Mouse (Mus musculus) olfactory bulb, adult 2 months (tissue): ENCODE measurements around the gene Usp4. TPM values are rescaled to one million over a fixed set of nuclear protein-coding genes. Genes with fewer than 3 reads are reported as not detected.
"Not testable (repeated sequence)": the region's sequence is repeated elsewhere in the genome, so short reads cannot be mapped to it uniquely, and the experiment has no call there.

Experiments used
- H3K27ac ChIP-seq: fragments of 200-500 bp; 2 replicates; pipeline ENCODE4 v1.5.1; 2012; ENCODE audit warnings: low read depth, low read length; ENCODE audit not compliant: insufficient read depth
- H3K4me1 ChIP-seq: fragments of 200-500 bp; 2 replicates; pipeline ENCODE4 v1.6.1; 2012; ENCODE audit warnings: low read length; ENCODE audit not compliant: control insufficient read depth, insufficient read depth
- H3K4me3 ChIP-seq: fragments of 200-500 bp; 2 replicates; pipeline ENCODE4 v1.5.1; 2012; ENCODE audit warnings: mild to moderate bottlenecking, low read depth, low read length, moderate library complexity; ENCODE audit not compliant: insufficient read depth
- CTCF ChIP-seq: fragments of 200-500 bp; IDR thresholded peaks from 2 replicates; pipeline ENCODE4 v1.5.1; 2012; ENCODE audit warnings: low read depth, mild to moderate bottlenecking, low read length, moderate library complexity; ENCODE audit not compliant: insufficient read depth
- POLR2A ChIP-seq: fragments of 200-500 bp; IDR thresholded peaks from 2 replicates; pipeline ENCODE4 v1.6.1; 2012; ENCODE audit warnings: mild to moderate bottlenecking, low read depth, low read length, moderate library complexity; ENCODE audit not compliant: insufficient read depth
- WGBS: fragments of 180-500 bp; shearing (Covaris S2); methylation state at CpG from one replicate; pipeline ENCODE4 v1.1.7; 2018; 5-methylcytosine and 5-hydroxymethylcytosine counted together
- polyA plus RNA-seq: library from polyadenylated mRNA; stranded (reverse); fragments of >200 nt; gene quantifications from 2 replicates; pipeline ENCODE4 v1.2.4, GENCODE M21; 2012; ENCODE audit warnings: low replicate concordance; ENCODE audit not compliant: missing spikeins, insufficient read depth, insufficient read length

Gene Usp4
- polyA plus RNA-seq, 1 experiment = not detected

DNA sequence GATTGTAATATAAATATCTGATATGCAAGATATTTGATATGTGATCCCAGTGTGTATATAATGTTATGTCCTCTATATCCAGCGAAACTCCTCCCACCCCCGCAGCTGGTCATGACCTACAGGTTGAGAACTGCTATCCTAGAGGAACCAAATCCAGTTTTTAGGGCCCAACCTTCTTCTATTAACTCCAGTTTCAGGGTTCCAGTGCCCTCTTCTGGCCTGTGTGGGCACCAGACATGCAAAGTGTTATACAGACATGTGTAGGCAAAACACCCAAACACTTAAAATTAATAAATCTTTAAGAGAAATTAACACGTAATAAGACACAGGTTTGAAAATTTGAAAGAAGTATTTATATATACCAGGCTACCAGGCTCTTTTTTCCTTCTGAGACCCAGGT is 30.1 kb upstream of the Usp4 start:
- no peaks in the 10 kb centered on the region for H3K4me1 ChIP-seq
- H3K27ac ChIP-seq = no peak overlapping the region
- H3K4me3 ChIP-seq = no peak overlapping the region
- 92% methylated on average over 3 of the region's 3 CpGs for WGBS
- no peak for TF ChIP-seq CTCF
- TF ChIP-seq POLR2A = no peak

DNA sequence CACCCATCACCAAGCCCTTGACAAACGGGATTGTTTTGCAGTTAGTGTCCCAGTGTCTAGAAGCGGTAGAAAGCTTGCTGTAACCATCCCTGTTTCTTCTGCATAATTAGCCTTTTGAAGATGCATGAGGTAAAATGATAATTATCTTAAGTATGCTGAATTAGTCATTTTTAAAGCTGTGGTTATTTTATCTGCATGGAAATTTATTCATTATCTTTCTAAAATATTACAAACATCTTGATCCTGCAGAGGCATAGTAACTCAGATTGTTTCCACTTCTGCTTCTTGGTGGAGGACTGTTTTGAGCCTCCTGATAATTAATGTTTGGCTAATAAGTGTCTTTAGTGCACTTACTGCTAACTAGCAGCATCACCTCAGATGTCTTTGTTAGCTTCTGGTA is 29.2 kb upstream of the Usp4 start:
- 18% methylated on average over 2 of the region's 2 CpGs for WGBS
- no peaks in the 10 kb centered on the region for H3K4me1 ChIP-seq
- H3K4me3 ChIP-seq = no peak overlapping the region
- TF ChIP-seq CTCF = no peak
- no peak for TF ChIP-seq POLR2A
- H3K27ac ChIP-seq = no peak overlapping the region

- not testable (repeated sequence) for H3K4me3 ChIP-seq, H3K4me1 ChIP-seq, H3K27ac ChIP-seq
- WGBS = 92% methylated on average over 7 of the region's 7 CpGs
Measured at GRCm38 (mm10) chr9:108322054-108322453, 25.6 kb upstream of the Usp4 start.

GRCm38 (mm10) chr9:108324784-108325183 is 22.9 kb upstream of the Usp4 start:
- 87% methylated on average over 1 of the region's 1 CpGs for WGBS
- Histone ChIP-seq H3K4me3 (no peak overlapping the region), H3K4me1 (no peaks in the 10 kb centered on the region), H3K27ac (no peak overlapping the region)
- TF ChIP-seq POLR2A (no peak), CTCF (no peak)

DNA sequence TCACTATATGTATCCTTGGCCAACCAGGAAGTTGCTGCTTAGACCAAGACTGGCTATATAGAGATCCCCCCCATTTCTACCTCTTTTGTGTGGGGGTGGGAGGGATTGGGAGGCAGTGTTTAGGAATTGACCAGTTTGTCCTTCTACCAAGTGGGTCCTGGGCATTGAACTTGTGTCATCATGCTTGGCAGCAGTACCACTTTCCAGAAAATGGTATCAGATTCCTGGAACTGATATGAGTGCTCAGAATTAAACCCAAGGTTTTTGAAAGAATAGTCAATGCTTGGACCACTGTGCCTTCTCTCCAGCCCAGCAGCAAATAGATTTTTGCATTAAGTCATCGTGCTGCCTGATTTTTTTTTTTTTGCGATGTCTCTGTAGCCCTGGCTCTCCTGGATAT is 21.8 kb upstream of the Usp4 start:
- H3K27ac ChIP-seq = no peak overlapping the region
- 92% methylated on average over 2 of the region's 2 CpGs for WGBS
- H3K4me1 ChIP-seq = no peaks in the 10 kb centered on the region
- TF ChIP-seq CTCF = no peak
- TF ChIP-seq POLR2A = no peak
- H3K4me3 ChIP-seq = no peak overlapping the region

DNA sequence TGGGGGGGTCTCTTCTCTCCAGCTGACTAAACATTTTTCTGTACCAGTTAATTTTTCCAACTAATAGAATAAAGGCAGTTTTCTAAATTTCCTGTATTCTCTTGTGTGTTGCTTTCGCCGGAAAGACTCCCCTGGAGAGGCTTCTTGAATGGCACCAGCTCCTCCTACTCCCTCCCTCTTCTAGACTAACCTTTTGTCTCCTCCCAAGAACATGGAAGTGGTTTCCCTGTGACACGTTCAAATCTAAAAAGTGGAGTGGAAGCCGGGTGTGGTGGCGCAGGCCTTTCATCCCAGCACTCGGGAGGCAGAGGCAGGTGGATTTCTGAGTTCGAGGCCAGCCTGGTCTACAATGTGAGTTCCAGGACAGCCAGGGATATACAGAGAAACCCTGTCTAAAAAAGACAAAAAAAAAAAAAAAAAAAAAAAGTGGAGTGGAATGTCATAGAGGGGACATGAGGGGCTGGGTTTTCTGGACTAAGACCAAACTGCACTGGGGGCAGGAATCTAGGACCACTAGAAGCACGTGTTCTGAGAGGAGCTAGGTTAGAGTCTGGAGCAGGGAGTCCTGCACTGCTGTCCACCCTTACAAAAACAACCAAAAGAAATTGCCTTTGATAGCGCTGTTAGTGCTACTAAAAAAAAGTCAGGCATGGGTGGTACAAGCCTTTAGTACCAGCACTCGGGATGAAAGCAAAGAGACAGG is 9.7 kb upstream of the Usp4 start:
- Histone ChIP-seq H3K27ac (peak overlapping the region; percentile 49; the same call in 1 of the 2 replicates), H3K4me3 (no peak overlapping the region), H3K4me1 (peaks cover 14% of the 10 kb centered on the region)
- TF ChIP-seq CTCF (no peak), POLR2A (no peak)
- WGBS = 55% methylated on average over 10 of the region's 10 CpGs

DNA sequence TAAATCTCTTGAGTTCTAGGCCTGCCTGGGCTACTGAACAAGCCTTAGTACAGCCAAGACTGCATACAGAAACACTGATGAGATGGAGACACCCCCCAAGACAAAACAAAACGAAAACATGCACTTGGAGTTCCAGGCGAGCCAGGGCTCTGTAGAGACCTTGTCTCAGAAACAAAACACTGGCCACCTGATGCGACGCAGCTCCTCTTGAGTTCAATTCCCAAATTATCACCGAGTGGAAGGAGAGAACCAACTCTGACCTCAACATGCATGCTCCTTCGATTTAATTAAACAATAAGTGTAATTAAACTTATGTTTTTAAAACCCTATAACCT is 9.1 kb upstream of the Usp4 start:
- 19% methylated on average over 6 of the region's 6 CpGs for WGBS
- Histone ChIP-seq H3K4me1 (peaks cover 14% of the 10 kb centered on the region), H3K27ac (peak overlapping the region; percentile 49; the same call in 1 of the 2 replicates), H3K4me3 (no peak overlapping the region)
- TF ChIP-seq CTCF (no peak), POLR2A (no peak)

DNA sequence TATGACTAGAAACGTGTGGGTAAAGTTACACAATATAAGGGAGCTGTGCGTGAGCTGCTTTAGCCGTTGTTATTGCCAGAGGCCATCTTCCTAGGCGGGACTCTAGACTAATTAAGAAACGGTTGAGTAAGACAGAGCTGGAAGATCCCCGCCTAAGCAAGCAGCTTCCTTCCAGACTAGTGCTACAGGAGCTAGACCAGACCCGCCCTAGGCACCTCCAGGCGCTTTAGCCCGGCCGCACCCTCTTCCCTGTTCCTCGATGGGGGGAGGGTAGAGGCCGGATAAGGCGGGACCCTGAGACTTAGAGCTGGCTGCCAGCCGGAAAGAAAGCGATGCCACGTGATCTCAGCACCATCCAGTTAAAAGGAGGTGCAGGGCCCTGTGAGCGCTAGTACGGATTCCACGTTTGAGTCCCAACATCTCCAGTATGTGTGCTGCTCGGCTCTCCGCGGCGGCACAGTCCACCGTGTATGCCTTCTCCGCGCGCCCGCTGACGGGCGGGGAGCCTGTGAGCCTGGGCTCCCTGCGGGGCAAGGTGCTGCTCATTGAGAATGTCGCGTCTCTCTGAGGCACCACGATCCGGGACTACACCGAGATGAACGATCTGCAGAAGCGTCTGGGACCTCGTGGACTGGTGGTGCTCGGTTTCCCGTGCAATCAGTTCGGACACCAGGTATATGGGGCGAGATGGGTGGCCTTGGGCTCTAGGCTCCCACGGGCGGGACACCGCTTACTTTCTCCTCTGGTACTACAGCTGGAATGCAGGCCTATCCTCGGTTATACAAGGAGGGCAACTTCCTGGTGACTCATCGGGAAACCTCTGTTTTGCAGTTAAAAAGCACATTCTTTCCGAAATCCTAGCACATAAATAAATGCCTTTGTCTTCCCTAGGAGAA is 8.5 kb upstream of the Usp4 start, which contains the start of gene Gpx1:
Gene Gpx1, plus strand, starts transcription at position 18 of the 896 bp plus-strand sequence.
- peak within 1 kb of the TSS; percentile 68 for H3K4me3 ChIP-seq
- H3K27ac ChIP-seq = peak within 1 kb of the TSS; percentile 77
- H3K4me1 ChIP-seq = peaks cover 14% of the 10 kb centered on the region
- TF ChIP-seq POLR2A (peak; percentile 77), CTCF (no peak)
- WGBS = under 1% methylated on average over 49 of the region's 49 CpGs

DNA sequence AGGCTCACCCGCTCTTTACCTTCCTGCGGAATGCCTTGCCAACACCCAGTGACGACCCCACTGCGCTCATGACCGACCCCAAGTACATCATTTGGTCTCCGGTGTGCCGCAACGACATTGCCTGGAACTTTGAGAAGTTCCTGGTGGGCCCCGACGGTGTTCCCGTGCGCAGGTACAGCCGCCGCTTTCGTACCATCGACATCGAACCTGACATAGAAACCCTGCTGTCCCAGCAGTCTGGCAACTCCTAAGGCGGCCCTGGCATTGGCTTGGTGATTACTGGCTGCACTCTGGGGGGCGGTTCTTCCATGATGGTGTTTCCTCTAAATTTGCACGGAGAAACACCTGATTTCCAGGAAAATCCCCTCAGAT is 7.8 kb upstream of the Usp4 start:
- no peak for TF ChIP-seq POLR2A
- no peak for TF ChIP-seq CTCF
- H3K4me1 ChIP-seq = peaks cover 14% of the 10 kb centered on the region

More for the DNA sequence above, 7.8 kb upstream of the Usp4 start:
- WGBS = 17% methylated on average over 20 of the region's 20 CpGs
- Histone ChIP-seq H3K4me3 (peak overlapping the region; percentile 68), H3K27ac (peak overlapping the region; percentile 77)
